In genomic region chr10:85359501-85360066, GRCm38 (mm10) we compare ENCODE assay signal across 10 mouse cellular contexts.
"Had no signal": no experiment of that assay in that cellular context is flagged by ENCODE, and none has a peak within 500 bp of the region (broad histone marks: within the 10 kb centered on the region; RNA-seq: fewer than 3 reads in every experiment).

No protein-coding gene starts in this region.

- DNase-seq: kidney, adult 8-10 months; kidney, postnatal 25 days; lung, adult 18-20 months; retina, postnatal 1 day; right cerebral cortex, postnatal 4 days; spleen, adult 18-20 months had no signal

- H3K9ac ChIP-seq: limb, embryonic 13.5 days; liver, embryonic 14.5 days; midbrain, embryonic 13.5 days had no signal

- H3K9me3 ChIP-seq: limb, embryonic 13.5 days; midbrain, embryonic 13.5 days had no signal

- ATAC-seq: intestine, postnatal 0 days had no signal

- H3K4me1 ChIP-seq: limb, embryonic 13.5 days had no signal

- H3K27ac ChIP-seq: limb, embryonic 13.5 days; liver, embryonic 14.5 days; midbrain, embryonic 13.5 days had no signal

- H3K27me3 ChIP-seq: limb, embryonic 13.5 days; midbrain, embryonic 13.5 days had no signal

- H3K4me2 ChIP-seq: limb, embryonic 13.5 days; midbrain, embryonic 13.5 days had no signal

- H3K36me3 ChIP-seq: limb, embryonic 13.5 days; midbrain, embryonic 13.5 days had no signal

- H3K4me3 ChIP-seq: limb, embryonic 13.5 days; midbrain, embryonic 13.5 days had no signal
